Mouse (Mus musculus): ENCODE results near the gene Tes3-ps.

DNA sequence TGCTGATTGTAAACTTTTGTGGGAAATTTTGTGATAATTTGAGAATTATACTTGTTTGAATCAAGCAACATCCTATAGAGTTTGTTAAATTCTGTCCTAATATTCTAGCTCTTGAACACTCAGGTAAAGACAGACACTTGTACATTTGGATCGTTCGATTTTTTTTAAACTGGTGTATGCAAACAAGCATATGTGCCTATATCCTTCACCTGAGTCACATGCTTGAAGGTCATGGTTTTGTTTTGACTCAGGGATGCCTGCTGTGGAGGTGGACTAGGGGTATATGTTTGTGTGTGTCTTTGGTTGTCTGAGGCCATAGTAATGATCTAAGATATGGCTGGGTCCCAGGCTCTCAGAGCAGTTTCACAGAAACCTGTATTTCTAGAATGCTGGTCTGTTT lies 30.2 kb upstream of the Tes3-ps start:
- TF ChIP-seq CTCF (IDR thresholded peaks at IDR 0.05; ENCODE audit: low read depth) (no peak), EP300 (IDR thresholded peaks at IDR 0.05; ENCODE audit: low read depth) (no peak)

Data from heart, postnatal 0 days (tissue).